Mouse (Mus musculus) CH12.LX (cell line): ENCODE measurements around the gene Trat1.

Source experiments
- MXI1 ChIP-seq: IDR thresholded peaks from 2 replicates; pipeline ENCODE4 v1.6.1; 2011; ENCODE audit warnings: mild to moderate bottlenecking, low read depth, low read length, improper control_type of control experiment
- POLR2A ChIP-seq: IDR thresholded peaks from 2 replicates; pipeline ENCODE4 v1.6.1; 2011; ENCODE audit warnings: low read depth, mild to moderate bottlenecking, improper control_type of control experiment, low read length
- POLR2AphosphoS2 ChIP-seq: IDR thresholded peaks from 2 replicates; pipeline ENCODE4 v1.6.1; 2011; ENCODE audit warnings: low read depth, low read length, improper control_type of control experiment
- TCF12 ChIP-seq: IDR thresholded peaks from 2 replicates; pipeline ENCODE4 v1.6.1; 2014; ENCODE audit warnings: low read depth, mild to moderate bottlenecking, inconsistent platforms, low read length, improper control_type of control experiment
- USF1 ChIP-seq: IDR thresholded peaks from 2 replicates; pipeline ENCODE4 v1.6.1; 2014; ENCODE audit warnings: low read depth, mild to moderate bottlenecking, inconsistent platforms, low read length, improper control_type of control experiment

GRCm38 (mm10) chr16:48816695-48817094 lies 44.9 kb upstream of the Trat1 start, which contains the start of gene Retnlb:
- no peak for TF ChIP-seq MXI1
- TF ChIP-seq POLR2A: no peak
- TF ChIP-seq POLR2AphosphoS2: no peak
- TF ChIP-seq USF1: no peak
- TF ChIP-seq TCF12: no peak
